Mouse (Mus musculus): ENCODE measurements around the gene Morn2. TPM values are rescaled to one million over a fixed set of nuclear protein-coding genes. Genes with fewer than 3 reads are reported as not detected.

The Morn2 gene
- polyA plus RNA-seq, 1 experiment from 2014 or later = 60.1 TPM

- H3K36me3 ChIP-seq (ENCODE audit: control insufficient read depth, insufficient read depth, low read length) = peaks cover 52% of the 10 kb centered on the region
Observed at GRCm38 (mm10) chr17:80278255-80278654, 11.7 kb upstream of the Morn2 start.

GRCm38 (mm10) chr17:80279340-80280070 is 10.5 kb upstream of the Morn2 start:
- Histone ChIP-seq H3K4me1 (ENCODE audit: control insufficient read depth, insufficient read depth, low read length) (no peaks in the 10 kb centered on the region), H3K9me3 (ENCODE audit: control insufficient read depth, low read length) (no peaks in the 10 kb centered on the region), H3K9ac (replicated peaks; ENCODE audit: low read depth, low read length) (no peak overlapping the region), H3K36me3 (ENCODE audit: control insufficient read depth, insufficient read depth, low read length) (peaks cover 45% of the 10 kb centered on the region), H3K4me3 (ENCODE audit: low read depth, low read length) (no peak overlapping the region), H3K27ac (ENCODE audit: low read depth, low read length) (no peak overlapping the region), H3K4me2 (ENCODE audit: low read depth, low read length) (no peak overlapping the region), H3K27me3 (ENCODE audit: control insufficient read depth, insufficient read depth, low read length) (no peaks in the 10 kb centered on the region)
- ATAC-seq (ENCODE audit: low read depth) = no peak
- WGBS = 83% methylated on average over 8 of the region's 8 CpGs

More at GRCm38 (mm10) chr17:80278255-80278654, 11.7 kb upstream of the Morn2 start:
- no peak overlapping the region for H3K27ac ChIP-seq (ENCODE audit: low read depth, low read length)
- H3K4me3 ChIP-seq (ENCODE audit: low read depth, low read length) = no peak overlapping the region
- H3K27me3 ChIP-seq (ENCODE audit: control insufficient read depth, insufficient read depth, low read length) = no peaks in the 10 kb centered on the region
- WGBS = 96% methylated on average over 4 of the region's 4 CpGs
- no peaks in the 10 kb centered on the region for H3K4me1 ChIP-seq (ENCODE audit: control insufficient read depth, insufficient read depth, low read length)
- ATAC-seq (ENCODE audit: low read depth) = no peak
- no peak overlapping the region for H3K4me2 ChIP-seq (ENCODE audit: low read depth, low read length)
- no peak overlapping the region for H3K9ac ChIP-seq (replicated peaks; ENCODE audit: low read depth, low read length)
- no peaks in the 10 kb centered on the region for H3K9me3 ChIP-seq (ENCODE audit: control insufficient read depth, low read length)

GRCm38 (mm10) chr17:80284446-80284845 is 5.6 kb upstream of the Morn2 start:
- H3K36me3 ChIP-seq (ENCODE audit: control insufficient read depth, insufficient read depth, low read length) = peaks cover 9% of the 10 kb centered on the region
- ATAC-seq (ENCODE audit: low read depth) = no peak
- WGBS = 86% methylated on average over 4 of the region's 4 CpGs

GRCm38 (mm10) chr17:80288012-80288411 is 2.0 kb upstream of the Morn2 start:
- Histone ChIP-seq H3K4me3 (ENCODE audit: low read depth, low read length) (no peak overlapping the region), H3K27me3 (ENCODE audit: control insufficient read depth, insufficient read depth, low read length) (no peaks in the 10 kb centered on the region), H3K27ac (ENCODE audit: low read depth, low read length) (no peak overlapping the region), H3K4me2 (ENCODE audit: low read depth, low read length) (peak overlapping the region; percentile 67; the same call in 1 of the 2 replicates), H3K9me3 (ENCODE audit: control insufficient read depth, low read length) (no peaks in the 10 kb centered on the region), H3K36me3 (ENCODE audit: control insufficient read depth, insufficient read depth, low read length) (no peaks in the 10 kb centered on the region), H3K9ac (replicated peaks; ENCODE audit: low read depth, low read length) (no peak overlapping the region), H3K4me1 (ENCODE audit: control insufficient read depth, insufficient read depth, low read length) (peaks cover 7% of the 10 kb centered on the region)
- ATAC-seq (ENCODE audit: low read depth) = no peak
- WGBS = 91% methylated on average over 6 of the region's 6 CpGs

More at GRCm38 (mm10) chr17:80284446-80284845, 5.6 kb upstream of the Morn2 start:
- Histone ChIP-seq H3K27me3 (ENCODE audit: control insufficient read depth, insufficient read depth, low read length) (no peaks in the 10 kb centered on the region), H3K9me3 (ENCODE audit: control insufficient read depth, low read length) (no peaks in the 10 kb centered on the region), H3K4me2 (ENCODE audit: low read depth, low read length) (no peak overlapping the region), H3K4me3 (ENCODE audit: low read depth, low read length) (no peak overlapping the region), H3K9ac (replicated peaks; ENCODE audit: low read depth, low read length) (no peak overlapping the region), H3K27ac (ENCODE audit: low read depth, low read length) (no peak overlapping the region), H3K4me1 (ENCODE audit: control insufficient read depth, insufficient read depth, low read length) (peaks cover 7% of the 10 kb centered on the region)

GRCm38 (mm10) chr17:80289280-80290073 is 526 bp upstream of the Morn2 start:
- Histone ChIP-seq H3K27me3 (ENCODE audit: control insufficient read depth, insufficient read depth, low read length) (no peaks in the 10 kb centered on the region), H3K9me3 (ENCODE audit: control insufficient read depth, low read length) (no peaks in the 10 kb centered on the region), H3K27ac (ENCODE audit: low read depth, low read length) (peak overlapping the region; percentile 91), H3K4me3 (ENCODE audit: low read depth, low read length) (peak overlapping the region; percentile 99), H3K36me3 (ENCODE audit: control insufficient read depth, insufficient read depth, low read length) (no peaks in the 10 kb centered on the region), H3K9ac (replicated peaks; ENCODE audit: low read depth, low read length) (peak overlapping the region; percentile 87), H3K4me2 (ENCODE audit: low read depth, low read length) (peak overlapping the region; percentile 67), H3K4me1 (ENCODE audit: control insufficient read depth, insufficient read depth, low read length) (peaks cover 7% of the 10 kb centered on the region)
- ATAC-seq (ENCODE audit: low read depth) = no peak; the same call in 1 of the 2 replicates
- 1% methylated on average over 30 of the region's 30 CpGs for WGBS

- Histone ChIP-seq H3K27me3 (ENCODE audit: control insufficient read depth, insufficient read depth, low read length) (no peaks in the 10 kb centered on the region), H3K9me3 (ENCODE audit: control insufficient read depth, low read length) (no peaks in the 10 kb centered on the region), H3K4me1 (ENCODE audit: control insufficient read depth, insufficient read depth, low read length) (peaks cover 7% of the 10 kb centered on the region), H3K4me2 (ENCODE audit: low read depth, low read length) (no peak overlapping the region), H3K4me3 (ENCODE audit: low read depth, low read length) (no peak overlapping the region), H3K27ac (ENCODE audit: low read depth, low read length) (no peak overlapping the region), H3K9ac (replicated peaks; ENCODE audit: low read depth, low read length) (no peak overlapping the region), H3K36me3 (ENCODE audit: control insufficient read depth, insufficient read depth, low read length) (no peaks in the 10 kb centered on the region)
- 25% methylated on average over 2 of the region's 2 CpGs for WGBS
- no peak for ATAC-seq (ENCODE audit: low read depth)
Observed at GRCm38 (mm10) chr17:80291148-80291547, 1.1 kb downstream of the Morn2 start.

GRCm38 (mm10) chr17:80295258-80295657 is 5.3 kb downstream of the Morn2 start:
- no peaks in the 10 kb centered on the region for H3K4me1 ChIP-seq (ENCODE audit: control insufficient read depth, insufficient read depth, low read length)
- H3K27ac ChIP-seq (ENCODE audit: low read depth, low read length) = no peak overlapping the region
- no peak overlapping the region for H3K9ac ChIP-seq (replicated peaks; ENCODE audit: low read depth, low read length)
- no peak overlapping the region for H3K4me3 ChIP-seq (ENCODE audit: low read depth, low read length)
- no peaks in the 10 kb centered on the region for H3K36me3 ChIP-seq (ENCODE audit: control insufficient read depth, insufficient read depth, low read length)
- no peaks in the 10 kb centered on the region for H3K27me3 ChIP-seq (ENCODE audit: control insufficient read depth, insufficient read depth, low read length)
- WGBS = 93% methylated on average over 5 of the region's 5 CpGs
- no peak overlapping the region for H3K4me2 ChIP-seq (ENCODE audit: low read depth, low read length)
- no peaks in the 10 kb centered on the region for H3K9me3 ChIP-seq (ENCODE audit: control insufficient read depth, low read length)
- no peak for ATAC-seq (ENCODE audit: low read depth)

GRCm38 (mm10) chr17:80298844-80299243 is 8.8 kb downstream of the Morn2 start:
- Histone ChIP-seq H3K36me3 (ENCODE audit: control insufficient read depth, insufficient read depth, low read length) (no peaks in the 10 kb centered on the region), H3K4me2 (ENCODE audit: low read depth, low read length) (no peak overlapping the region), H3K4me3 (ENCODE audit: low read depth, low read length) (no peak overlapping the region), H3K27ac (ENCODE audit: low read depth, low read length) (no peak overlapping the region), H3K27me3 (ENCODE audit: control insufficient read depth, insufficient read depth, low read length) (no peaks in the 10 kb centered on the region), H3K9me3 (ENCODE audit: control insufficient read depth, low read length) (no peaks in the 10 kb centered on the region), H3K9ac (replicated peaks; ENCODE audit: low read depth, low read length) (no peak overlapping the region), H3K4me1 (ENCODE audit: control insufficient read depth, insufficient read depth, low read length) (no peaks in the 10 kb centered on the region)
- no peak for ATAC-seq (ENCODE audit: low read depth)
- WGBS = 91% methylated on average over 5 of the region's 5 CpGs

GRCm38 (mm10) chr17:80307251-80307650 is 17.2 kb downstream of the Morn2 start, which contains the start of gene Arhgef33:
Arhgef33 (plus strand) TSS chr17:80307407.
- H3K27me3 ChIP-seq (ENCODE audit: control insufficient read depth, insufficient read depth, low read length) = no peaks in the 10 kb centered on the region
- no peak within 1 kb of the TSS for H3K9ac ChIP-seq (replicated peaks; ENCODE audit: low read depth, low read length)
- H3K4me2 ChIP-seq (ENCODE audit: low read depth, low read length) = no peak within 1 kb of the TSS
- no peaks in the 10 kb centered on the region for H3K36me3 ChIP-seq (ENCODE audit: control insufficient read depth, insufficient read depth, low read length)
- H3K9me3 ChIP-seq (ENCODE audit: control insufficient read depth, low read length) = no peaks in the 10 kb centered on the region
- ATAC-seq (ENCODE audit: low read depth) = no peak
- WGBS = 92% methylated on average over 1 of the region's 1 CpGs
- H3K4me1 ChIP-seq (ENCODE audit: control insufficient read depth, insufficient read depth, low read length) = no peaks in the 10 kb centered on the region
- no peak within 1 kb of the TSS for H3K27ac ChIP-seq (ENCODE audit: low read depth, low read length)
- no peak within 1 kb of the TSS for H3K4me3 ChIP-seq (ENCODE audit: low read depth, low read length)

Measured in neural tube, embryonic 14.5 days (tissue).